Mouse (Mus musculus) hindbrain, embryonic 13.5 days (tissue): ENCODE data around the gene Gpnmb. TPM values are rescaled to one million over a fixed set of nuclear protein-coding genes. Genes with fewer than 3 reads are reported as not detected.
A peak's percentile ranks its signal among the peaks of the same experiment; 100 is the strongest.

ENCODE experiments used
- ATAC-seq: fragments of 200-750 bp; cut with Nextera tagmentation; 2 replicates; pipeline ENCODE4 v1.8.0; 2017; ENCODE audit warnings: moderate TSS enrichment; ENCODE audit not compliant: low FRiP score
- H3K27ac ChIP-seq: fragments of 300-500 bp; sonication (generic); 2 replicates; pipeline ENCODE4 v1.5.1; 2015; ENCODE audit warnings: inconsistent platforms, mild to moderate bottlenecking, moderate library complexity
- H3K27me3 ChIP-seq: fragments of 300-500 bp; sonication (generic); 2 replicates; pipeline ENCODE4 v1.6.1; 2015; ENCODE audit warnings: mild to moderate bottlenecking, inconsistent platforms
- H3K36me3 ChIP-seq: fragments of 300-500 bp; sonication (generic); 2 replicates; pipeline ENCODE4 v1.6.1; 2015; ENCODE audit warnings: mild to moderate bottlenecking, inconsistent platforms
- H3K4me1 ChIP-seq: fragments of 300-500 bp; sonication (generic); replicated peaks from 2 replicates; pipeline ENCODE4 v1.6.1; 2015; ENCODE audit warnings: inconsistent platforms
- H3K4me2 ChIP-seq: fragments of 300-500 bp; sonication (generic); 2 replicates; pipeline ENCODE4 v1.6.1; 2015; ENCODE audit warnings: inconsistent platforms, mild to moderate bottlenecking, moderate library complexity
- H3K4me3 ChIP-seq: fragments of 300-500 bp; sonication (generic); 2 replicates; pipeline ENCODE4 v1.5.1; 2015; ENCODE audit warnings: mild to moderate bottlenecking, inconsistent platforms
- H3K9ac ChIP-seq: fragments of 300-500 bp; sonication (generic); 2 replicates; pipeline ENCODE4 v1.6.1; 2015; ENCODE audit warnings: mild to moderate bottlenecking, inconsistent platforms
- H3K9me3 ChIP-seq: fragments of 300-500 bp; sonication (generic); 2 replicates; pipeline ENCODE4 v1.6.1; 2016; ENCODE audit warnings: inconsistent platforms
- WGBS: fragments of 180-500 bp; shearing (Covaris S2); methylation state at CpG from one replicate; pipeline ENCODE4 v1.1.7; 2015; 5-methylcytosine and 5-hydroxymethylcytosine counted together
- polyA plus RNA-seq: library from polyadenylated mRNA; unstranded; fragments of >200 nt; fragmentation: Nextera tagmentation; extraction: Ambion mirVana; gene quantifications from 2 replicates; pipeline ENCODE4 v1.2.1, GENCODE M21; 2015

Gpnmb gene
- 0.12 and 0.16 TPM in 2 replicates for polyA plus RNA-seq

DNA sequence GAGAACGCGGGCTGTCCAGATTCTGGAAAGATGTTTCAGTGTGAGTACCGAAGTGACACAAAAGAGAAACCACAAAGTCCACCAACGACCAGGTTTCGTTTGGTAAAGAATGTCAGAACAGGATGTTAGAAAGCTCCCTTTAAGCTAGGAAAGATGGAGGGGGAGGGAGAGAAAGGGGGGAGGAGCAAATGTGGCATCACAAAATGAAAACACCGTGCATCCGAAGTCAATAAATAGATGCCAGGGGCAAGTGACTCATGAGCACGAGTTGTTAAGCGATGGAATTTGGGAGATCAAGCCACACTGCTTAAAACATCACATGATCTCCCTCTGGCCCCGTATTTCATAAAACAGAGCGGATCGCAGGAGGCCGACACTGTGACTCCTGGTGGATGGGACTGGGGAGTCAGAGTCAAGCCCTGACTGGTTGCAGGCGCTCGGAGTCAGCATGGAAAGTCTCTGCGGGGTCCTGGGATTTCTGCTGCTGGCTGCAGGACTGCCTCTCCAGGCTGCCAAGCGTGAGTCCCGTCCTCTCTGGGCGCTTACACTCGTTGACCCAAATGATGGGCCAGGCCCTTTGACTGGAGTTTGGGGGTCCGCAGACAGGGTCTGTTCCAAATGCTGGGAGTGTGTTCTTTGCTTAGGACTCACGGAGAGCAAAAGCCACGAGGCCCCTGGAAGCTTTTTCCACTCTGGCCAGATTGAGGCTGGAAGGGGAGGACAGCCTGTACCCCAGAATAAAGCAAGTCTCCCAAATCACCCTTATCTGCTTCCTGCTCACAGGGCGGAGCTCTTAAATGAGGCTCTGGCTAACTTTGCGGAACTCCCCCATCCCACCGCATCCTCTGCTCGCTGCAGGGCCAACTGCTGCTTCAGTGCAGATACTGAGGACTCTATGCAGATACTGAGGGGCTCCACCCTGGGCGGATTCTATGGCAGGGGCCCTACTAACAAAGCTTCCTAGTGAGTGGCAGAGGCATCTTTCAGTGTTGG lies at the start of gene Gpnmb:
Gene Gpnmb, plus strand, starts transcription at position 272 of the 993 bp plus-strand sequence.
- peaks cover 4% of the 10 kb centered on the region for H3K4me1 ChIP-seq
- H3K36me3 ChIP-seq: no peaks in the 10 kb centered on the region
- 49% methylated on average over 28 of the region's 28 CpGs for WGBS
- H3K27me3 ChIP-seq: peaks cover 35% of the 10 kb centered on the region
- peak within 1 kb of the TSS; percentile 6; the same call in 1 of the 2 replicates for H3K4me2 ChIP-seq
- ATAC-seq: no peak
- no peaks in the 10 kb centered on the region for H3K9me3 ChIP-seq
- H3K27ac ChIP-seq: no peak within 1 kb of the TSS
- H3K4me3 ChIP-seq: no peak within 1 kb of the TSS
- H3K9ac ChIP-seq: no peak within 1 kb of the TSS

- no peaks in the 10 kb centered on the region for H3K36me3 ChIP-seq
These were observed 46.4 kb upstream of the Gpnmb start for GRCm38 (mm10) chr6:48989971-48990370.

DNA sequence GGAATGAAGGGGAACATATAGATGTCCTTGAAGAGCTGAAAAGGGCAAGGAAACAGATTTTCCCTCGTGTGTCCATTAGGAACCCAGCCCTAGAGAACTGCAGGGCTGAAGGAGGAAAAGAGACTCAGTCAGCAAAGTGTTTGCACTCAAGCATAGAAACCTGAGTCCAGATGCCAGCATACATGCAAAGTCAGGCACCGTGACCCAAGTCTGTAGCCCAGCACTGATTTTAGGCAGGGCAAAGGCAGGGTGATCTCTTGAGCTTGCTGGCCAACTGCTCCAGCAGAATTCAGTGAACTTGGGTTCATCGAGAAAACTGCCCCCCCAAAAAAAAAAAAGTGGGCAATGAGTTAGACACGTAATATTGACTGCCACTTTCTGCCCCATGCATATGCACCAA lies 44.4 kb upstream of the Gpnmb start:
- ATAC-seq: no peak
- Histone ChIP-seq H3K4me1 (no peaks in the 10 kb centered on the region), H3K4me3 (no peak overlapping the region), H3K4me2 (no peak overlapping the region), H3K9ac (no peak overlapping the region), H3K27me3 (no peaks in the 10 kb centered on the region), H3K36me3 (no peaks in the 10 kb centered on the region), H3K9me3 (no peaks in the 10 kb centered on the region), H3K27ac (no peak overlapping the region)
- 83% methylated on average over 4 of the region's 4 CpGs for WGBS

More at GRCm38 (mm10) chr6:48989971-48990370, 46.4 kb upstream of the Gpnmb start:
- no peak overlapping the region for H3K9ac ChIP-seq
- ATAC-seq: no peak
- H3K4me2 ChIP-seq: no peak overlapping the region
- no peak overlapping the region for H3K4me3 ChIP-seq
- 94% methylated on average over 5 of the region's 5 CpGs for WGBS
- no peaks in the 10 kb centered on the region for H3K4me1 ChIP-seq
- H3K9me3 ChIP-seq: no peaks in the 10 kb centered on the region
- no peaks in the 10 kb centered on the region for H3K27me3 ChIP-seq
- H3K27ac ChIP-seq: no peak overlapping the region

- no peak overlapping the region for H3K4me2 ChIP-seq
- H3K9me3 ChIP-seq: no peaks in the 10 kb centered on the region
- no peak overlapping the region for H3K9ac ChIP-seq
- ATAC-seq: no peak
- no peaks in the 10 kb centered on the region for H3K27me3 ChIP-seq
- H3K27ac ChIP-seq: no peak overlapping the region
- H3K36me3 ChIP-seq: no peaks in the 10 kb centered on the region
- H3K4me1 ChIP-seq: no peaks in the 10 kb centered on the region
- whole genome bisulfite sequencing: 69% methylated on average over 6 of the region's 6 CpGs
- H3K4me3 ChIP-seq: no peak overlapping the region
These were observed 38.2 kb upstream of the Gpnmb start for GRCm38 (mm10) chr6:48998186-48998585.

DNA sequence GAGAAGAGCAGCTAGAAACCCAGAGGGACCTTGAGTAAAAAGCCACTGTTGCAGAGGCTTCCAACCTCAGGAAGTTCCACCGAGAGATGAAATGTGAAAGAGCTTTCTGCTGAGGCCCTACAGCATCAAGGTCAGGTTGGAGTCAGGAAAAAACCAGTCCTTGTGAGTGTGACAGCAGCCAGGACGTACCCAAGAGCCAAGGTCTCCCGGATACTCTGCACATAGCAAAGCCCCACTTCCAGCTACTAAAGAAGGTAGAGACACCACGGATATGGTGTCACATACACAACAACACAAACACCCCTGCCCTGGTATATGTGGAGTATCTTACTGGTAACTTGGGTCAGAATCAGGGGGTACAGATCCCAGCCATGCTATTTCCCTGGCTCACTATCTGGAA lies 37.5 kb upstream of the Gpnmb start:
- no peak overlapping the region for H3K27ac ChIP-seq

GRCm38 (mm10) chr6:49003381-49003780 lies 33.0 kb upstream of the Gpnmb start:
- H3K9me3 ChIP-seq: no peaks in the 10 kb centered on the region
- H3K4me1 ChIP-seq: peaks cover 3% of the 10 kb centered on the region; the same call in 1 of the 2 replicates
- 56% methylated on average over 4 of the region's 4 CpGs for WGBS
- H3K36me3 ChIP-seq: no peaks in the 10 kb centered on the region
- H3K9ac ChIP-seq: no peak overlapping the region
- H3K27ac ChIP-seq: no peak overlapping the region
- H3K4me3 ChIP-seq: no peak overlapping the region
- no peak overlapping the region for H3K4me2 ChIP-seq
- ATAC-seq: no peak
- no peaks in the 10 kb centered on the region for H3K27me3 ChIP-seq

More for the DNA sequence above, 37.5 kb upstream of the Gpnmb start:
- Histone ChIP-seq H3K9me3 (no peaks in the 10 kb centered on the region), H3K4me2 (no peak overlapping the region), H3K36me3 (no peaks in the 10 kb centered on the region), H3K4me3 (no peak overlapping the region), H3K4me1 (no peaks in the 10 kb centered on the region), H3K27me3 (no peaks in the 10 kb centered on the region), H3K9ac (no peak overlapping the region)
- no peak for ATAC-seq
- 90% methylated on average over 4 of the region's 4 CpGs for WGBS

DNA sequence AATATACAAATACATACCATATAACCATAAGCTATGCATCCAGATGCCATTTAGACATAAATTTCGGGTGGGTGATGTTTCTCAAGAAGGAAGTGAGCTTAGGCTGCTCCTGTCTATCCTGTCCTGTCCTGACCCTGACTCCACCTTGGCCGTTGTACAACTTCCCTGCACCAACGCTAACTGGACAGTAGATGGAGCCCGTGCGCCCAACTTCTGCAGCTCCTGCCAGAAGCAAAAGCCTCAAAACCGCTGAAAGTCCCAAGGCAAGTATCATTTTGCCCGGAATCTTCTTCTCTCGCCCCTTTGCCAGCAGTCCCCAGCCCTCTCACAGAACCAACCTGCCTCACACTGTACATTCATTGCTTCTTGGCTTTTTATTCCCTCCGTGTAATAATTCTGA lies 28.4 kb upstream of the Gpnmb start:
- Histone ChIP-seq H3K9me3 (peaks cover 5% of the 10 kb centered on the region; the same call in 1 of the 2 replicates), H3K4me1 (peaks cover 9% of the 10 kb centered on the region; the same call in 1 of the 2 replicates), H3K36me3 (no peaks in the 10 kb centered on the region), H3K27me3 (peaks cover 7% of the 10 kb centered on the region; the same call in 1 of the 2 replicates), H3K4me3 (peak overlapping the region; percentile 28), H3K9ac (peak overlapping the region; percentile 35), H3K4me2 (peak overlapping the region; percentile 53), H3K27ac (no peak overlapping the region)
- ATAC-seq: peak; percentile 43; the same call in 1 of the 2 replicates
- WGBS: 3% methylated on average over 9 of the region's 9 CpGs

- 0 out of 2 replicates have a peak, but pooled peaks have one; percentile 28 for ATAC-seq
- Histone ChIP-seq H3K4me2 (peak overlapping the region; percentile 53), H3K36me3 (no peaks in the 10 kb centered on the region), H3K4me3 (peak overlapping the region; percentile 28), H3K27ac (no peak overlapping the region), H3K4me1 (peaks cover 9% of the 10 kb centered on the region; the same call in 1 of the 2 replicates), H3K9ac (peak overlapping the region; percentile 35), H3K27me3 (peaks cover 7% of the 10 kb centered on the region; the same call in 1 of the 2 replicates), H3K9me3 (peaks cover 5% of the 10 kb centered on the region; the same call in 1 of the 2 replicates)
- 35% methylated on average over 13 of the region's 13 CpGs for WGBS
These were observed 27.8 kb upstream of the Gpnmb start for GRCm38 (mm10) chr6:49008420-49009160.

GRCm38 (mm10) chr6:49009161-49009555 lies 27.2 kb upstream of the Gpnmb start:
- 52% methylated on average over 7 of the region's 7 CpGs for WGBS

GRCm38 (mm10) chr6:49009665-49010064 lies 26.7 kb upstream of the Gpnmb start:
- 90% methylated on average over 1 of the region's 1 CpGs for WGBS
- H3K27ac ChIP-seq: no peak overlapping the region
- no peak overlapping the region for H3K4me2 ChIP-seq
- ATAC-seq: no peak
- peaks cover 7% of the 10 kb centered on the region; the same call in 1 of the 2 replicates for H3K27me3 ChIP-seq
- peaks cover 9% of the 10 kb centered on the region; the same call in 1 of the 2 replicates for H3K4me1 ChIP-seq
- H3K4me3 ChIP-seq: no peak overlapping the region
- no peaks in the 10 kb centered on the region for H3K36me3 ChIP-seq
- peaks cover 5% of the 10 kb centered on the region; the same call in 1 of the 2 replicates for H3K9me3 ChIP-seq
- no peak overlapping the region for H3K9ac ChIP-seq

More at GRCm38 (mm10) chr6:49009161-49009555, 27.2 kb upstream of the Gpnmb start:
- Histone ChIP-seq H3K9me3 (peaks cover 5% of the 10 kb centered on the region; the same call in 1 of the 2 replicates), H3K27ac (no peak overlapping the region), H3K36me3 (no peaks in the 10 kb centered on the region), H3K27me3 (peaks cover 7% of the 10 kb centered on the region; the same call in 1 of the 2 replicates), H3K4me3 (no peak overlapping the region), H3K4me2 (no peak overlapping the region), H3K4me1 (peaks cover 9% of the 10 kb centered on the region; the same call in 1 of the 2 replicates), H3K9ac (no peak overlapping the region)
- ATAC-seq: no peak

DNA sequence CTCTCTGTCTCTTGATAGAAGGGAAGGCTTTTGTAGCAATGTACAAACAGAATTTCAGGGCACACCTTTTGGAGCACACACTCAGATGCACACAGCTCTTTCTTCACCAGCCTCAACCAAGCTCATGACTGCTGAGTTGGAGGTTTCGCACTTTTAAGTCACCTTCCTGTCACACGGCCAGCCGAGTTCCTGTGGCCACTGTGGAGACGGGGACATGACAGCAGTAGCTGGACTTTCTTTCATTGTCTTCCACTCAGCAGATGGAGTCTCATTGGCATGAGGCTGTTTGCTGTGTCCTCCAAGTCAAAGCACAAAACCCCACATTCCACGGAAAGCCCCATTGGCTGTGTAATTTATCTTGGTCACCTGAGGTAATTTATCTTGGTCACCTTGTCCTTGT lies 25.2 kb upstream of the Gpnmb start:
- H3K4me1 ChIP-seq: peaks cover 9% of the 10 kb centered on the region; the same call in 1 of the 2 replicates
- no peak for ATAC-seq
- H3K4me3 ChIP-seq: no peak overlapping the region
- H3K4me2 ChIP-seq: no peak overlapping the region
- H3K27ac ChIP-seq: no peak overlapping the region
- H3K27me3 ChIP-seq: peaks cover 7% of the 10 kb centered on the region; the same call in 1 of the 2 replicates
- H3K36me3 ChIP-seq: no peaks in the 10 kb centered on the region
- 73% methylated on average over 5 of the region's 5 CpGs for whole genome bisulfite sequencing
- H3K9me3 ChIP-seq: peaks cover 5% of the 10 kb centered on the region; the same call in 1 of the 2 replicates
- H3K9ac ChIP-seq: no peak overlapping the region
